Mouse (Mus musculus) gastrocnemius, adult 2 months (tissue): Measurements from ENCODE around the gene Naa80. TPM values are rescaled to one million over a fixed set of nuclear protein-coding genes. Genes with fewer than 3 reads are reported as not detected.
A peak's percentile ranks its signal among the peaks of the same experiment; 100 is the strongest.

Experiments
- DNase-seq: peaks from one replicate; pipeline ENCODE4 v3.0.0; 2022
- H3K27ac ChIP-seq: fragments of 200-600 bp; 2 replicates; pipeline ENCODE4 v1.8.1; 2022; ENCODE audit warnings: mild to moderate bottlenecking
- H3K4me3 ChIP-seq: fragments of 200-600 bp; 2 replicates; pipeline ENCODE4 v1.8.1; 2022; ENCODE audit warnings: mild to moderate bottlenecking, moderate library complexity
- CTCF ChIP-seq: fragments of 200-600 bp; IDR thresholded peaks from 2 replicates; pipeline ENCODE4 v1.8.1; 2022; ENCODE audit warnings: antibody characterized with exemption, mild to moderate bottlenecking, moderate library complexity
- intact Hi-C: fragments of 180-260 bp; cut with DNase I; formaldehyde crosslinking; loops from one replicate; pipeline ENCODE4 v1.15.1; 2025
- total RNA-seq, 2 experiments: library from RNA; stranded (reverse); gene quantifications; 2 replicates each; pipeline ENCODE4 v1.2.3; 2021

Naa80 gene
- total RNA-seq, 2 experiments from 2014 or later, result 11.8 to 14.7 TPM

DNA sequence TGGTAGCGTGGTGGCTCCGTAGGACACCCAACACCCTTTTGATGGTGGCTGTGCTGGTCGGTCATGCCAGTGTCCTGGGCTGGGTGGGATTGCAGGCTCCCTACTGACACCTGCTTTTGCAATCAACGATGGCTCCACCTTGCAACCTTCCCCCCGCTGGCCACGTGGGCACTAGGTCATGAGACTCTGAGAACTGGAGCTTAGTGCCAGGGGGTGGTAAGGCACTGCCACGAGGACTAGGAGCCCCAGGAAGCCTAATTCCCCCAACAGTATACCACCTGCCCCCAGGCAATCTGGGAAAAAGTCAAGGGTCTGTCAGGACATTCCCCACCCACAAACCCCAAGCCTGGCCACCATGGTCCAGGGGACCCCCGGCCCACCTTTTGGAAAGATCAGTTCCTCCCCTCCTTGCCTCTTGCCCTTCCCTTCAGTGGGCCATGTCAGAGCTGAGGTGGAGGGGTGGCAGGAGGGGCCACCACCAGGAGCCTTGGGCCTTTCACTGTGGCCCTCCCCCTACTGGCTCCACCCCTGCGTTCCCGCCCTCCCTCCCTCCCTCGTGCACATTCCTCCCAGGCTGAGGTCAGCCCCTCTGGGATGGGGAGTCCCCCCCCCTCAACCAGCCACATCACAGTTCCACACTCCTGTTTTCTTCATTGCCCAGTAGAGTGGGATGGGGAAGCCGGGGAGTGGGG lies 30.2 kb downstream of the Naa80 start, which contains the start of gene Sema3b:
TSS of gene Sema3b (minus strand) at position 489 of the 692 bp plus-strand sequence.
- peak within 1 kb of the TSS; percentile 99 for H3K27ac ChIP-seq
- peak; percentile 75 for DNase-seq
- no peak for TF ChIP-seq CTCF
- intact Hi-C loops, result no loop called here
- peak within 1 kb of the TSS; percentile 76 for H3K4me3 ChIP-seq

DNA sequence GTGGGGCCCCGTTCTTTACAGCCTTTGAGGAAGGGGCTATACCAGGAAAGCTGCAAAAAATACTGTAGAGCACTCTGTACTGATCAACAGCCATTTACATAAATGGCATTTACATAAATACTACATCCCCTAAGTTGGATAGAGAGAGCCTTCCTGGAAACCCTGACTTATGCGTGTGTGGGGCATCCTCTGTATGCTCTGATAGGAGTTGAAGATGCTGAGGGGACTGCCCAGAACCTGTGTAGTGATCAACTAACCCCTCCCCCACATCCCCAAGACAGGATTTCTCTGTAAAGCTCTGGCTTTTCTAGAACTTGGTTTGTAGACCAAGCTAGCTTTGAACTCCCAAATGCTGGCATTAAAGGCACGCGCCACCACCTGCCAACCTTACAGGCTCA lies 30.7 kb downstream of the Naa80 start:
- TF ChIP-seq CTCF, result no peak
- Histone ChIP-seq H3K4me3 (no peak overlapping the region; the same call in 1 of the 2 replicates), H3K27ac (peak overlapping the region; percentile 99)
- no peak for DNase-seq
- intact Hi-C loops, result no loop called here

- Histone ChIP-seq H3K4me3 (peak overlapping the region; percentile 78), H3K27ac (peak overlapping the region; percentile 99)
- intact Hi-C loops, result loop anchor here (2.0 kb wide), 1 partner anchor 45 kb away; the partner anchor contains the start of gene Hyal2
- no peak for DNase-seq
- no peak for TF ChIP-seq CTCF
Observed at GRCm38 (mm10) chr9:107611456-107612190, 32.9 kb downstream of the Naa80 start.

DNA sequence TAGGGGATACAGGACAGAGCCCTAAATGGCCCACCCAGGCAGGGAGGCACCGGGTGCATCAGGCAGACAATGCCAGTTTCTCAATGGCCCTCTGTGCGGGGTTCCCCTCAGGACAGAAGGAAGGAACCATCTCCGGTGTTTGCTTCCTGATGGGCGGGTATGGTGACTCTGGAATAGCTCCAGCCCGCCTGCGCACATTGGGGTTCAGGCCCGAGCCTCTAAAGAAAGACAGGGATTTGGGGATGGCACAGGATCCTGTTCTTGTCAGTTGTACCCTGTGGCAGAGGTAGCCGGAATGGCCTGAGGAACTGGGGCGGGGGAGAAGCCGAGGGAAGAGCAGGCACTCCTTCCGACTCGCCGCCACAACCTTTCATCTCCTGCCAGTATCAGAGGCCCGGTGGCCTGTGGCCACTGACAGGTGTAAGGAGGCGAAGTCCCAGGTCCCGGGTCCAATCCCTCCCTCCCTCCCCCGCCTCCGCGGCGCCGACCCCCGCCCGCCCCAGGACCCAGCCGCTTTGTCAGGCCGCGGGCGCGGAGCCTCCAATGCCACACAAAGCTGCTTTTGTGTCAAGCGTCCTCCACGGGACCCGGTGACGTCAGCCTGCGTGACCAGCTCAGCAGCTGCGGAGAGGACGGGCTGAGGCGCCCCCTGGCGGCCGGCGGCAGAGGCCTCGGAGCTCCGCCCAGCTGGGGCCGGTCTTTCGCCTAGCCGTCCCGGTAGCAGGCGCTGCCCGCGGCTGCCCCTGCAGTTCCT lies 33.7 kb downstream of the Naa80 start:
- DNase-seq, result peak; percentile 100
- Histone ChIP-seq H3K4me3 (peak overlapping the region; percentile 78), H3K27ac (peak overlapping the region; percentile 99)
- intact Hi-C loops, result loop anchor here (2.0 kb wide), 1 partner anchor 46 kb away; the partner anchor contains the start of gene Hyal2
- peak; percentile 98 for TF ChIP-seq CTCF

DNA sequence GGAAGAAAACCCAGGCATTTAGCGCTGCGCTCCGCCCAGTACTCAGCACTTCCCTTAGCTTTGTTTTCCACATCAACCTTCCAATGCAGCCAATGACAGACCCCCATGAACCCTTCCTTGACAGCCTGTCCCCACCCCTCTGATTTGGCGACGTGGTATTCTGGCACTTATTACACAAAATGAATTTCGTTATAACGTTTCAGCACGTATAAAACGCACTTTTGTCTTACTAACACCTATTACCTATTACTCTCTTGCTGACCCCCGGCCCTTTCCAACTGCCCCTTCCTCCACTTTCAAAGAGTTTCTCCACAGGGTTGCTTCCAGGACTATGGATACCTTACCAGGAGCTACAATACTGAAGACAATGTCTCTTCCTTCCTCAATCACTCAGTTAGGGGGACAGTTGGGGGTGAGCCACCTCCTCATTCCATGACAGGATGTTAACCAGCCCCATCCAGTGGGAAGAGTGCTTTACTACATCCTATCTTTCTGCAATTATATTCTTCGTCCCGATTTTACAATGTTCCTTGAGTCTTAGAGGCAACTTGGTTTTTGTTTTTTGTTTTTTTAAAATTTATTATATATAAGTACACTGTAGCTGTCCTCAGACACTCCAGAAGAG lies 34.4 kb downstream of the Naa80 start:
- no peak for DNase-seq
- Histone ChIP-seq H3K27ac (peak overlapping the region; percentile 99), H3K4me3 (peak overlapping the region; percentile 78)
- intact Hi-C loops, result loop anchor here (2.0 kb wide), 1 partner anchor 46 kb away; the partner anchor contains the start of gene Hyal2
- TF ChIP-seq CTCF, result peak; percentile 36

DNA sequence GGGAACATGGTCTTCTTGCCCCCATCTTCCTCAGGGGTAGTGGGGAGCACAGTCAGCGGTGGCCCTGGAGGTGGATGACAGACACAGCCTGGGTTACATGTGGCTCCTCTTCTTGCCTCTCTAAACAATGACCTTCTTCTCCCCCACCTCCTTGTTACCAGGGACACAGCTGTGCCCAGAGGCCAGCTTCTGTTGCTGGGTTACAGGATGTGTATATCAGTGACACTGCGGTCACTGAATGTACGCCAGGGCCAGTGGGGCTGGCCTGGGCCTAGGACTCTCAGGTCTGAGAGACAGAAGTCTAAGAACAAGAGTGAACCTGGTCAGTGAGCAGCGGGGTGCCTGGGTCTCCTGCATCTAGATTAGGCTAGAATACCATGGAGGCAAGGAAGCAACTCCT lies 36.3 kb downstream of the Naa80 start:
- Histone ChIP-seq H3K4me3 (no peak overlapping the region), H3K27ac (0 out of 2 replicates have a peak overlapping the region, but pooled peaks have one; percentile 6)
- no peak for DNase-seq
- intact Hi-C loops, result no loop called here
- no peak for TF ChIP-seq CTCF

GRCm38 (mm10) chr9:107617461-107617860 lies 38.8 kb downstream of the Naa80 start:
- no peak for DNase-seq
- intact Hi-C loops, result no loop called here
- no peak overlapping the region for H3K4me3 ChIP-seq
- TF ChIP-seq CTCF, result peak; percentile 35
- peak overlapping the region; percentile 84 for H3K27ac ChIP-seq

DNA sequence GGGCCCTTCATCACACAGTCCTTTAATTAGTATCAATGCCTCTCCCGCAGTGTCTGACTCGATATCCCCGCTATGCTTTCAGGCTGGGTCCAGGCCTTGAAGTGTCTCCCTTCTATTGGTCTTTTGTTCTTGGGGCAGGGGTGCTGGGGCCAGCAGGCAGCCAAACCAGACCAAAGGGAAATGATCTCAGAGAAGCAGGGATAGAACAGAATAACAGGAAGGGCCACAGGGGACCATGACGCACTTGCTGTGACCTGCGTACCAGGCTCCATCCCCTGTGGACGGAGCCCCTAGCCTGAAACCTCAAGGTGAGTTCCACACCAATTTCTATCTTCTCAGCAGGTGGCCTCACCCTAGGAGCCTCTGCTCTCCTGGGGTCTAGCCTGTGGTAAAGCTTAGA lies 39.4 kb downstream of the Naa80 start:
- Histone ChIP-seq H3K4me3 (peak overlapping the region; percentile 9; the same call in 1 of the 2 replicates), H3K27ac (peak overlapping the region; percentile 84)
- intact Hi-C loops, result no loop called here
- no peak for DNase-seq
- TF ChIP-seq CTCF, result no peak

GRCm38 (mm10) chr9:107618778-107619545 lies 40.3 kb downstream of the Naa80 start:
- peak overlapping the region; percentile 9 for H3K4me3 ChIP-seq
- H3K27ac ChIP-seq, result peak overlapping the region; percentile 84
- TF ChIP-seq CTCF, result no peak
- DNase-seq, result peak; percentile 64
- intact Hi-C loops, result no loop called here

DNA sequence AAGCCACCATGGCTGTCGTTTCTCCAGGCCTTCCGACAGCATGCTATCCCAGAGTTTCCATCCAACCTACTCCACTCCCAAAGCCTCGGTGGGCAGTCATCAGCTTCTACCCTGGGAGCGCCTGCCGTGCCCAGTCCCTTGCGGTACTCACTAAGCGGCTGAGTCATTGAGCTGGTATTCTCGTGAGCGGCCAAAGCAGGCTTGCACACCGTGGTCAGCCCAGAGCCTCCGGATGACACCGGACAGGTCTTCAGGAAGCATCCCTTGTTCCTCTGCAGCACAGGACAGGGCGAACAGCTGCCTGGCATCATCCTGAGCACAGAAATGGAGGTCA lies 40.8 kb downstream of the Naa80 start:
- no peak for DNase-seq
- no peak overlapping the region for H3K4me3 ChIP-seq
- no peak for TF ChIP-seq CTCF
- intact Hi-C loops, result no loop called here
- peak overlapping the region; percentile 84 for H3K27ac ChIP-seq

DNA sequence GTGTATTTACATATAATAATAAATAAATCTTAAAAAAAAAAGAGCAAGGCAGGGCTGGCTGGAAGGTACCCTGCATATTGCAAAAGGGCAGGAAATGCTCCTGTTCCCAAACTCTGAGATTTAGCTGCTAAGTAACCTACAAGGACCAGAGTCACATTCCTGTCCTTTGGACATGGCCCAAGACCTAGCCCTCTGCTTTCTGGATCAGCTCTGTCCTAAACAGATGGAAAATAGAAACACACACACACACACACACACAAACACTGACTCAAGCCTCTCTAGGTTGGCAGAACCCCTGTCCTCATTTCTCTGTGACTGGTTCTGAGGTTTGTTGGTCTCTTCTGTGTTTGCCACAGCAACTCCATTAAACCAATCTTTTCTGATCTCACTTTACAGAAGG lies 42.3 kb downstream of the Naa80 start:
- intact Hi-C loops, result no loop called here
- Histone ChIP-seq H3K4me3 (no peak overlapping the region), H3K27ac (peak overlapping the region; percentile 84)
- no peak for DNase-seq
- no peak for TF ChIP-seq CTCF
